Mouse (Mus musculus) cerebellum, adult 18-20 months (tissue): ENCODE measurements at regions not wholly inside any gene's neighbourhood (a gene's known extent, or its start where the extent isn't known, plus 50 kb on each side); places are given as distances from the start of the nearest gene placed in this dataset.

Source experiments
- DNase-seq, 2 experiments: peaks; one replicate each; pipeline ENCODE4 v3.0.0; 2021

- DNase-seq, result no peak
Measured at GRCm38 (mm10) chr4:72480535-72480934, 279.8 kb upstream of the Tle1 start.

- DNase-seq, result peak; percentile 24 to 27
Measured at GRCm38 (mm10) chr4:72469236-72469875, 268.6 kb upstream of the Tle1 start.

GRCm38 (mm10) chr4:72444177-72444770 is 243.6 kb upstream of the Tle1 start:
- no peak for DNase-seq

- no peak for DNase-seq
Measured at GRCm38 (mm10) chr4:72437367-72437766, 236.6 kb upstream of the Tle1 start.

- no peak for DNase-seq
Measured at GRCm38 (mm10) chr4:72425316-72425715, 224.6 kb upstream of the Tle1 start.

GRCm38 (mm10) chr4:72412100-72412788 is 211.5 kb upstream of the Tle1 start:
- DNase-seq, result no peak

- DNase-seq, result no peak
Measured at GRCm38 (mm10) chr4:72411343-72411742, 210.6 kb upstream of the Tle1 start.

- no peak for DNase-seq
Measured at GRCm38 (mm10) chr4:72400759-72401158, 200.0 kb upstream of the Tle1 start.

GRCm38 (mm10) chr4:72391887-72392435 is 191.2 kb upstream of the Tle1 start:
- DNase-seq, result no peak

- no peak for DNase-seq
Measured at GRCm38 (mm10) chr4:72389811-72390625, 189.3 kb upstream of the Tle1 start.

GRCm38 (mm10) chr4:72384901-72385264 is 184.2 kb upstream of the Tle1 start:
- DNase-seq, result peak; percentile 44

GRCm38 (mm10) chr4:72384259-72384900 is 183.7 kb upstream of the Tle1 start:
- no peak for DNase-seq

- no peak for DNase-seq
Measured at GRCm38 (mm10) chr4:72383729-72384128, 183.0 kb upstream of the Tle1 start.

- no peak for DNase-seq
Measured at GRCm38 (mm10) chr4:72382517-72383147, 181.9 kb upstream of the Tle1 start.

GRCm38 (mm10) chr4:72381742-72382141 is 181.0 kb upstream of the Tle1 start:
- DNase-seq, result no peak

GRCm38 (mm10) chr4:72381116-72381515 is 180.4 kb upstream of the Tle1 start:
- DNase-seq, result no peak

- no peak for DNase-seq
Measured at GRCm38 (mm10) chr4:72379515-72379914, 178.8 kb upstream of the Tle1 start.

GRCm38 (mm10) chr4:72379011-72379410 is 178.3 kb upstream of the Tle1 start:
- DNase-seq, result no peak

- DNase-seq, result no peak
Measured at GRCm38 (mm10) chr4:72377520-72377919, 176.8 kb upstream of the Tle1 start.

- DNase-seq, result no peak
Measured at GRCm38 (mm10) chr4:72351985-72352384, 151.3 kb upstream of the Tle1 start.

- no peak for DNase-seq
Measured at GRCm38 (mm10) chr4:72331882-72332281, 131.2 kb upstream of the Tle1 start.

GRCm38 (mm10) chr4:72329026-72329390 is 128.3 kb upstream of the Tle1 start:
- DNase-seq, result no peak
